Mouse (Mus musculus) ES-E14 (cell line): Measurements from ENCODE around the gene Tmem167b.

Experiments
- HCFC1 ChIP-seq: IDR thresholded peaks from 2 replicates; pipeline ENCODE4 v1.6.1; 2012; ENCODE audit warnings: low read length, inconsistent platforms, borderline replicate concordance; ENCODE audit not compliant: insufficient read depth
- ZC3H11A ChIP-seq: IDR thresholded peaks from 2 replicates; pipeline ENCODE4 v1.6.1; 2012; ENCODE audit warnings: low read depth, mild to moderate bottlenecking, inconsistent platforms, low read length, borderline replicate concordance

DNA sequence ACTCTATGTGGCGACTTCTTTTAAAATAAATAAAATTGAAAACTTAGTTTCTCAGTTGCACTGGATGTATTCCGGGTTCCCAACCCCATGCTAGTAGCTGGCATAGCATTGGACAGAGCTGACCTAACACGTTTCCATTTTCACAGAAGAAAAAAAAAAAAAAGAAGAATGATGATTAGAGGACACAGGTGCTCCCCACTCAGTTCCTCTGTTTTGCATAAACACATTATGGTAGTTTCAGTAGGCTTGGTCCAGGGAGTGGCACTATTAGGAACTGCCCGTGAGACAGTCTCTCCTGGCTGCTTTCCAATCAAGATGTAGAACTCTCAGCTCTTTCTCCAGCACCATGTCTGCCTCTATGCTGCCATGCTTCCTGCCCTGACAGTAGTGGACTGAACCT is 22.3 kb upstream of the Tmem167b start:
- no peak for TF ChIP-seq ZC3H11A
- no peak for TF ChIP-seq HCFC1
